Mouse (Mus musculus) thymus, adult 2 months (tissue): ENCODE data around the gene Gba.

Experiments
- CTCF ChIP-seq: fragments of 200-500 bp; IDR thresholded peaks from 2 replicates; pipeline ENCODE4 v1.5.1; 2012; ENCODE audit warnings: mild to moderate bottlenecking, control low read depth, low read length, moderate library complexity, borderline replicate concordance; ENCODE audit not compliant: control insufficient read depth, poor library complexity, insufficient read depth; ENCODE audit errors: extremely low read depth
- POLR2A ChIP-seq: fragments of 200-500 bp; IDR thresholded peaks from 2 replicates; pipeline ENCODE4 v1.6.1; 2012; ENCODE audit warnings: mild to moderate bottlenecking, low read length, control low read depth, moderate library complexity; ENCODE audit not compliant: control insufficient read depth, poor library complexity, insufficient read depth; ENCODE audit errors: extremely low read depth

GRCm38 (mm10) chr3:89193853-89194252 is 8.9 kb upstream of the Gba start:
- no peak for TF ChIP-seq CTCF
- TF ChIP-seq POLR2A: no peak
